Mouse (Mus musculus) layer of hippocampus, adult 2 months (tissue): ENCODE measurements around the gene Cpt1c. TPM values are rescaled to one million over a fixed set of nuclear protein-coding genes. Genes with fewer than 3 reads are reported as not detected.

ENCODE experiments used
- DNase-seq, 2 experiments: peaks; one replicate each; pipeline ENCODE4 v3.0.0; 2022; ENCODE audit warnings: low spot score in 2 of 2
- H3K27ac ChIP-seq: fragments of 200-600 bp; 2 replicates; pipeline ENCODE4 v1.8.1; 2022
- H3K4me3 ChIP-seq: fragments of 200-600 bp; 2 replicates; pipeline ENCODE4 v1.8.1; 2022; ENCODE audit warnings: mild to moderate bottlenecking
- CTCF ChIP-seq: fragments of 200-600 bp; conservative IDR thresholded peaks from 2 replicates; pipeline ENCODE4 v1.8.1; 2022; ENCODE audit warnings: antibody characterized with exemption, mild to moderate bottlenecking, moderate library complexity
- total RNA-seq, 2 experiments: library from RNA; stranded (reverse); gene quantifications; 2 replicates each; pipeline ENCODE4 v1.2.3; 2021

Cpt1c gene
- total RNA-seq, 2 experiments from 2014 or later = 138 to 140 TPM

DNA sequence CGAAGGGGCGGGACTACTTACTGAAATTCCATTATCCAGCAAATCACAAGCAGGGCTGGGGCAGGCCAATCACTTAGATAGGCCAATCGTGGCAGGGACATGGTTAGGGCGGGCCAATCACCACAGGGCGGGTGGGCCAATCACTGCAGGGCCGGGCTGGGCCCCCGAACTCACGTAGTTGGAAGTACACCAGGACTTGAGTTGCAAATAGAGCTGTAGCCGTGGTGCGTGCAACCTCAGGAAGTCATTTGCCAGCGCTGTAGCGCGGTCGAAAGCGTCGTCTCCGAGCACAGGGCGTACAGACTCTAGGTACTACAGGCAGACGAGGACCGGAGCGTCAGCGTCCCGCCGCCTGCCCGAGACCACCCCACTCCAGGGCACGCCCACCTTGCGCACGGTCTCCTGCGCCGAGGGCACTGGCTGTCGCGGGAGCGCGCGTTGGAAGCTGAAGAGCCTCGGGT lies 4.4 kb downstream of the Cpt1c start:
- no peak for TF ChIP-seq CTCF
- peak; percentile 83 to 88 for DNase-seq
- H3K4me3 ChIP-seq = peak overlapping the region; percentile 62
- H3K27ac ChIP-seq = peak overlapping the region; percentile 68

DNA sequence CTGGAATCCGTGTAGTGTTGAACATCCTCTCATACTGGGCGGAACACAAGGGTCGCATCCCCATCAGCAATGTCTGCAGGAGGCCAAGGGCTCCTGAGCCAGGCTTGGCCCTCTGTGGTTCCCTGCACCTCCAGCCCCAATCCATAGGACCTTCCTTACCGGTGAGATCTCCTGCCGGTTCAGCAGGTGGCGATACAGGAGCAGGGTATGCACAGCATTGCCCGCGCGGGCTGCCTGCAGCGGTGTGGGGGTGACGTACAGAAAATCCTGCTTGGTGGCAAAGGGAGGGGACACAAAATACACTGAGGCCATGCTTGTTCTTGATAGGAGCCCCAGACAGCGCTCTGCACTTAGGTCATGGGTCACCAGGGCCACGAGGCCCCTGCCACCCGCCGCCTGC lies 8.0 kb downstream of the Cpt1c start:
- Histone ChIP-seq H3K4me3 (no peak overlapping the region), H3K27ac (no peak overlapping the region)
- no peak for DNase-seq
- TF ChIP-seq CTCF = no peak

DNA sequence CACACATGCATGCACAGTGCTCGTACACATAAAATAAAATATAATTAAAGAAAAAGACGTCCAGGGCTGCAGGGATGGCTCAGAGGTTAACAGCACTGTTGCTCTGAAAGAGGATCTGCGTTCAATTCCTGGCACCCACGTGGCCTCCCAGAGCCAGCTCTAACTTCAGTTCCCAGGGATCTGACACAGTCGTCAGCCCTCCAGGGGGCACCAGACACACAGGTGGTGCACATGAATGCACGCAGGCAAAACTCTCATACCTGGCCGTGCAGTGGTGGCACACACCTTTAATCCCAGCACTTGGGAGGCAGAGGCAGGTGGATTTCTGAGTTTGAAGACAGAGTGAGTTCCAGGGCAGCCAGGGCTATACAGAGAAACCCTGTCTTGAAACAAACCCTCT lies 8.7 kb downstream of the Cpt1c start:
- Histone ChIP-seq H3K27ac (no peak overlapping the region), H3K4me3 (no peak overlapping the region)
- no peak for DNase-seq
- TF ChIP-seq CTCF = peak; percentile 56

DNA sequence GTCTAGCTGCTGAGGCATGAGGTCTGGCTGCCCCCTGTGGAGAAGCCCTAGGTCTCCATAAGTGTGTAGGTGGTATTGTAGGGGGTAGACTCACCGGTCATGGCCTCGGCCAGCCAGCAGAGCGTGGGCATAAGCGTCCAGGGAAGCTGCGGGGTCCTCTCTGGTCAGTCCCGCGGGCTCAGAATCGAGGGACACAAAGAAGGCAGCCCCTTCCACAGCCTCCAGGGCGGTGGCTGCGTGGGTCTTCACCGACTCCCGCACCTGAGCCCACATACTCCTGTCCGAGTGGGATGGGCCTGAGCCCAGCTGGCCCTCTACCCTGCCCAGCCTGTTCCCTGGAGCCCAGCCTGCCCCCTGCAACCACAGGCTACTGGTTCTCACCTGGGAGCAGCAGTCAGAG lies 9.7 kb downstream of the Cpt1c start:
- H3K4me3 ChIP-seq = no peak overlapping the region
- DNase-seq = no peak
- no peak overlapping the region for H3K27ac ChIP-seq
- TF ChIP-seq CTCF = no peak

DNA sequence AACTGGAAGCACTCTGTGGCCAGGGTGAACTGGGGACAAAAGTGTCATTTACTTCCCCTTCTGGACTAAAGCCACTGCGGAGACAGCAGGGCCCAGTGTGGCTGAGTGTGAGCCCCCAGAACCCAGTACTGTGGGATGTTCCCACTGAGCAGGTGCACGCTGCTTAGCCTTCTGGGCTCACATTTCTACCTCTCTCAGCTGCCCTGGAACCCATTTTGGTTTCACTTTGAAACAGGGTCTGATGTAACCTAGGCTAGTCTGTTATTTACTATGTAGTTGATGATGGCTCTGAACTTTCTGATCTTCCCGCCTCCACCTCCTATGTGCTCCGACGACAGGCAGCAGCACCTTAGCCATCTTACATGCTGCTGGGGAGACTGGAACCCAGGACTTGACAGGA lies 11.8 kb downstream of the Cpt1c start:
- Histone ChIP-seq H3K27ac (no peak overlapping the region), H3K4me3 (no peak overlapping the region)
- TF ChIP-seq CTCF = no peak
- no peak for DNase-seq

DNA sequence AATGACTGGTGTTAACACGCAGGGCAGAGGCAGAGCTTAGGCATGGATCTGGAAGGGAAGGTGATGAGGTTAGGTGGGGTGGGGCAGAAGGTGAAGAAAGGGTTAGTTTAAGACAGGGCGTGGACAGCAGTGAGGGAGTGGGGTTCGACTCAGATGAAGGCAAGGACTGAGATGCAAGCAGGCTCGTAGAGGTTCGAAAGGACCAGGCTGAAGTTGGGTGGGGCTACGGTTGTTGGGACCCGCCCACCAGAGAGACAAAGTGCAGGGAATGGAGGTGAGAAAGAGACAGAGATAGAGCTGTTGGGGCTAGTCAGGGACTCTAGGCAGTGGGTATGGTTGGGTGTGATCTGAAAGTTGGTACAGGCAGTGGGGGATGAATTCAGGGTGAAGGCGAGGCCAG lies 12.3 kb downstream of the Cpt1c start:
- no peak for TF ChIP-seq CTCF
- H3K27ac ChIP-seq = no peak overlapping the region
- DNase-seq = no peak
- H3K4me3 ChIP-seq = no peak overlapping the region

DNA sequence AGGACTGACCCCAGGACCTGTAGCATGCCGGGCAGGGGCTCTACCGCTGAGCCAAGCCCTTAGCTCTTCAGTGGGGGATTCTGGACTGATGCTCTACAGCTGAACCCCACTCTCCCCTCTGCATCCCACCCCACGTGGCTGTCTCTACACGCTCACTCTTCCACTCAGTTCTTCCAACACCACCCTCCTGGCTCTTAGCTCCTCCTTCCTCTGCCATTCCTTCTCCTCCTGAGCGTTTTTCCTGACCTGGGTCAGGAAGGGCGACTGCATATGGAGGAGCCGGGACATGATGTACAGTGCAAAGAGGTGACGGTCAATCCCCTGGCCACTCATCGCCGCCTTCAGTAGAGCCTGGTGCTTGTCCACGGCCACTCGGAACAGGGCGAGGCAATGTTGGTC lies 14.1 kb downstream of the Cpt1c start:
- no peak for TF ChIP-seq CTCF
- no peak for DNase-seq

DNA sequence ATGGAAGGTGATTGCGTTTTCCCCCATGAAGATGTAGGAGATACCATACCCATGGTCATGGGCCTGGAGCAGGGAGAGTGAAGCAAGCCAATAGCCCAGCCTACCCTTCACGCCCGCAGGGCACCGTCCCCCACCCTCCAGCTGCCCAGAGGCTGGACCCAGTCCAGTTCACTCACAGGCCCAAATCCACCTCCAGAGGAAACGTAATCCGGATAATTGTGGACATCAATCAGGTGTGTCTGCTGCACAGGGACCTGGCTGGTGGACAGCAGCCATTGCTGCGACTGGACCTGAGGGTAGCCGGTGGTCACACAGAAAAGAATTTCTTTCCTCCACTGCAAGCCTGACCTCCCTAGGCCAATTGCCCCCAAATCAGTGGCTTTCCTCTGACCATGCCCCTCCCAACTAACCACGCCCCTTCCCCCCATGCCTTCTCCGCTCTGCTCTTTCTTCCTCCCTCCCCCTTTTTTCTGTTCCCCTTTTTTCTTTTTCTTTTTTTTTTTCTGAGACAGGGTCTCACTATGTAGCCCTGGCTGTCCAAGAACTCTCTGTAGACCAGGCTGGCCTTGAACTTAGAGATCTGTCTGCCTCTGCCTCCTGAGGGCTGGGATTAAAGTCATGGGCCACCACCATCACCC lies 14.7 kb downstream of the Cpt1c start:
- Histone ChIP-seq H3K27ac (no peak overlapping the region), H3K4me3 (no peak overlapping the region)
- TF ChIP-seq CTCF = no peak
- no peak for DNase-seq

More for the DNA sequence above, 14.1 kb downstream of the Cpt1c start:
- Histone ChIP-seq H3K4me3 (no peak overlapping the region), H3K27ac (no peak overlapping the region)

DNA sequence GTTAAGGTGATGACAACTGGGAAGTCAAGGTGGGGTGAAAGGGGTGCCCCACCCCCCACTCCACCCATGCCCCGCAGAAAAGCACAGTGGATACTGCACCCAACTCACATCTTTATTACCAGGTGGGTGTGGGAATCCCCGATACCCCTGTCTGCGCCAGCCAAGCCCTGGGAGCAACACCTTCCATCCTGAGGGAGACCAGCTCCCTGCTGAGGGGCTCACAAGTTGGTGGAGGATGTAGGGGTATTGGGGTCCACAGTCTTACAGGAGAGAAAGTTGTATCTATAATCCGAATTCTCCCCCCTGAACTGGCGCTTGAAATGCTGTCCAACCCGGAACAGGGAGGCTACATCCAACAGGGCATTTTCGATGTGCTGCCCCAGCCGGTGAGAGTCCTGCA lies 15.4 kb downstream of the Cpt1c start:
- no peak overlapping the region for H3K27ac ChIP-seq
- no peak for TF ChIP-seq CTCF
- no peak for DNase-seq
- H3K4me3 ChIP-seq = no peak overlapping the region

DNA sequence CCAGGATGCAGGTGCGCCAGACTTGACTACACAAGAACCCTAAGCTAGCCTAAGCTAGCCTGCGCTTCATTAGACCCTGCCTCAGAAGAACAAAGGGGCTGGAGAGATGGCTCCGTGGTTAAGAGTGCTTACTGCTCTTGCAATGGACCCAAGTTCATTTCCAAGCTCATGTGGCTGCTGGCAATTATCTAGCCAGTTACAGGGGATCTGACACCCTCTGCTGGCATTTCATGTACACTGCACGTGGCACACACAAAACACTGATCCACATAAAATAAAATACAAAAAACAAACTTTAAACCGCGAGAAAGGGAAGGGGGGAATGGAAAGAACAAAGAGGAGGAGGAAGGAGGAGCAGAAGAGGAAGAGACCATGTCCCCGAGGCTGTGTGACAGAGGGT lies 16.4 kb downstream of the Cpt1c start:
- H3K4me3 ChIP-seq = no peak overlapping the region
- no peak overlapping the region for H3K27ac ChIP-seq
- peak; percentile 87 for TF ChIP-seq CTCF
- DNase-seq = peak in 1 of 2 experiments; percentile 66

DNA sequence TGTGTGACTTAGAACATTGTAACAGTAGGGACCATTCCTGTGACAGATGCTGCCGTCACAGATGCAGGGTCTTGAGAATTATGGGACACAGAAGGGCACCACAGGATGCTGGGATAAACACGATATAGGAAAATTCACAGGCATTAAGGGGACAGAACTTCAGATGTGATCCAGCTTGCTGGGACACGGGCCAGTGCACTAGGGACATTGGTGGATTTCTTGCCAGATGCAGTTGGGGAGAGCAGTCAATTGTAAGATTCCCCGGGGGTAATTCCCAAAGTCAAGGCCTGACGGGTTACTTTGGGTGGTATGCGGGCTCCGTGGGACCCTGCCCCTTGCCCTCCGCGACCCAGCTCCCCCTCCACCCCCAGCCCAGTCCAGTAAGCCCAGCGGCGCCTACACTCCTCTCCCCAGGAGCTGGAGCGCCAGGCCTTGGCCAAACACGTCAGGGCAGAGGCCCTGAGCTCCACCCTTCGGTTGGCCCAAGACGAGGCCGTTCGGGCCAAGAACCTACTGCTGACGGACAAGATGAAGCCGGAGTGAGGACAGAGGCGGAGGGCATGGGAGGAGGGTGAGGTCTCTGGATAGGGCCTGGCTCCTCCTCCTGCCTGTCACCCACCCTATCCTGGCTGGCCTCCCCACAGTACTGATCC lies 17.3 kb downstream of the Cpt1c start:
- Histone ChIP-seq H3K4me3 (no peak overlapping the region), H3K27ac (no peak overlapping the region)
- DNase-seq = no peak
- no peak for TF ChIP-seq CTCF

DNA sequence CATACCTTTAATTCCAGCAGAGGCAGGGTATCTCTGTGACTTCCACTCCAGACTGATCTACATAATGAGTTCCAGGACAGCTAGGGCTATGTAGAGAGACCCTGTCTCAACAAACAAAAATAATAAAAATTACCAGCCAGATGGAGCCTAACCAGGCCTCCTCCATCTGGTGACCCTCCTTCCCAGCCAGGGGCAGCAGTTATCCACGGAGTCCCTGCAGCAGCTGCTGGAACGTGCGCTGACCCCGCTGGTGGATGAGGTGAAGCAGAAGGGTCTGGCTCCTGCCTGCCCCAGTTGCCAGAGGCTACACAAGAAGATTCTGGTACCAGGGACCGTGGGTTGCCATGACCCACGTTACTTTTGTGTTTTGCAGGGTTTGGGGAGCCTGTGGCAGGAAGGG lies 18.4 kb downstream of the Cpt1c start:
- no peak for TF ChIP-seq CTCF
- Histone ChIP-seq H3K27ac (no peak overlapping the region), H3K4me3 (no peak overlapping the region)
- DNase-seq = no peak

DNA sequence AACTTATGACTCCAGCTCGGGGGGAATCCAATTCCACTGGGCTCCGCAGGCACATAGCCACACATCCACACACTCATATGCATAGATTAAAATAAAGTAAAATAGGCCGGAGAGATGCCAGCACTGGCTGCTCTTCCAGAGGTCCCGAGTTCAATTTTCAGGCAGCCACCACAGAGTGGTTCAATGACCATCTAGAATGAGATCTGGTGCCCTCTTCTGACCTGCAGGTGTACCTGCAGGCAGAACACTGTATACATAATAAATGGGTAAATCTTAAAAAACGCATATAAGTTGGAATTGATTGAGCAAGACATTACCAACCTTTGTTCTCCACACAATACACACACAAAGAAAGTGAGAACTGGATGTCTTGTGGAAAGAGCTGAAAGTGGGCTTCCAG lies 19.0 kb downstream of the Cpt1c start:
- no peak for DNase-seq
- Histone ChIP-seq H3K4me3 (no peak overlapping the region), H3K27ac (no peak overlapping the region)
- TF ChIP-seq CTCF = peak; percentile 82
